Mouse (Mus musculus) mesoderm, embryonic 11.5 days (tissue): ENCODE results near the gene Cacna2d2.
"Not testable (repeated sequence)": the region's sequence is repeated elsewhere in the genome, so short reads cannot be mapped to it uniquely, and the experiment has no call there.

Experiments used
- DNase-seq: peaks from one replicate; pipeline ENCODE4 v3.0.0-alpha.2; 2012; ENCODE audit warnings: low read depth, low spot score

Cacna2d2 gene

GRCm38 (mm10) chr9:107555031-107555457 is 155.6 kb downstream of the Cacna2d2 start:
- DNase-seq = peak; percentile 60

- no peak for DNase-seq
These were observed 156.3 kb downstream of the Cacna2d2 start for GRCm38 (mm10) chr9:107555701-107556100.

GRCm38 (mm10) chr9:107556346-107556745 is 156.9 kb downstream of the Cacna2d2 start:
- no peak for DNase-seq

GRCm38 (mm10) chr9:107563029-107563581 is 163.7 kb downstream of the Cacna2d2 start, which contains the start of gene Tusc2:
TSS of gene Tusc2 (plus strand) at chr9:107563255.
- DNase-seq = peak; percentile 95

GRCm38 (mm10) chr9:107565556-107565955 is 166.1 kb downstream of the Cacna2d2 start:
- not testable (repeated sequence) for DNase-seq

- peak; percentile 76 for DNase-seq
These were observed 166.8 kb downstream of the Cacna2d2 start for GRCm38 (mm10) chr9:107566041-107566709.

GRCm38 (mm10) chr9:107566855-107567254 is 167.4 kb downstream of the Cacna2d2 start:
- DNase-seq = no peak

GRCm38 (mm10) chr9:107567702-107568319 is 168.4 kb downstream of the Cacna2d2 start, which contains the start of gene Hyal2:
TSS of gene Hyal2 (plus strand) at chr9:107567945.
- DNase-seq = no peak

GRCm38 (mm10) chr9:107568331-107569261 is 169.2 kb downstream of the Cacna2d2 start:
- peak; percentile 91 for DNase-seq

GRCm38 (mm10) chr9:107569270-107569669 is 169.9 kb downstream of the Cacna2d2 start:
- DNase-seq = no peak

- DNase-seq = no peak
These were observed 170.6 kb downstream of the Cacna2d2 start for GRCm38 (mm10) chr9:107570016-107570415.

- no peak for DNase-seq
These were observed 171.4 kb downstream of the Cacna2d2 start for GRCm38 (mm10) chr9:107570845-107571244.

GRCm38 (mm10) chr9:107571534-107572326 is 172.3 kb downstream of the Cacna2d2 start:
- no peak for DNase-seq

- DNase-seq = no peak
These were observed 172.9 kb downstream of the Cacna2d2 start for GRCm38 (mm10) chr9:107572327-107572662.

GRCm38 (mm10) chr9:107573774-107574173 is 174.4 kb downstream of the Cacna2d2 start:
- not testable (repeated sequence) for DNase-seq

GRCm38 (mm10) chr9:107575579-107576356 is 176.4 kb downstream of the Cacna2d2 start:
- DNase-seq = no peak

- peak; percentile 76 for DNase-seq
These were observed 177.1 kb downstream of the Cacna2d2 start, which contains the start of gene Hyal1 for GRCm38 (mm10) chr9:107576357-107577107. TSS of gene Hyal1 (plus strand) at chr9:107576927.

GRCm38 (mm10) chr9:107577871-107578270 is 178.5 kb downstream of the Cacna2d2 start:
- DNase-seq = no peak

GRCm38 (mm10) chr9:107578587-107578986 is 179.2 kb downstream of the Cacna2d2 start, which contains the start of gene Naa80:
TSS of gene Naa80 (plus strand) at chr9:107578887.
- DNase-seq = no peak
